Mouse (Mus musculus): ENCODE results near the gene Prss53. TPM values are rescaled to one million over a fixed set of nuclear protein-coding genes. Genes with fewer than 3 reads are reported as not detected.
"Not testable (repeated sequence)": the region's sequence is repeated elsewhere in the genome, so short reads cannot be mapped to it uniquely, and the experiment has no call there.

Gene Prss53
- polyA plus RNA-seq, 1 experiment from 2014 or later = 0.46 TPM

GRCm38 (mm10) chr7:127901772-127902171 lies 11.0 kb upstream of the Prss53 start:
- H3K4me3 ChIP-seq (ENCODE audit: low read depth, low read length) = no peak overlapping the region
- no peak for DNase-seq (ENCODE audit: low spot score)
- H3K36me3 ChIP-seq (ENCODE audit: control insufficient read depth, insufficient read depth, low read length) = no peaks in the 10 kb centered on the region
- H3K9ac ChIP-seq (ENCODE audit: low read length) = no peak overlapping the region
- H3K27ac ChIP-seq (ENCODE audit: low read depth, low read length) = no peak overlapping the region
- no peaks in the 10 kb centered on the region for H3K9me3 ChIP-seq (ENCODE audit: control insufficient read depth, low read length)
- ATAC-seq (ENCODE audit: insufficient read depth, low FRiP score, low TSS enrichment) = no peak
- no peaks in the 10 kb centered on the region for H3K27me3 ChIP-seq (ENCODE audit: control insufficient read depth, insufficient read depth, low read length)
- H3K4me2 ChIP-seq (ENCODE audit: low read depth) = no peak overlapping the region
- H3K4me1 ChIP-seq (ENCODE audit: control insufficient read depth, insufficient read depth, low read length) = 0 out of 2 replicates have a peak, but pooled peaks cover 6% of the 10 kb centered on the region
- 92% methylated on average over 2 of the region's 2 CpGs for WGBS

GRCm38 (mm10) chr7:127899997-127900396 lies 9.2 kb upstream of the Prss53 start:
- WGBS = 55% methylated on average over 7 of the region's 7 CpGs

GRCm38 (mm10) chr7:127898179-127898956 lies 7.6 kb upstream of the Prss53 start:
- no peaks in the 10 kb centered on the region for H3K4me1 ChIP-seq (ENCODE audit: control insufficient read depth, insufficient read depth, low read length)
- no peak overlapping the region for H3K27ac ChIP-seq (ENCODE audit: low read depth, low read length)
- no peak overlapping the region for H3K4me2 ChIP-seq (ENCODE audit: low read depth)
- 42% methylated on average over 10 of the region's 10 CpGs for WGBS
- H3K4me3 ChIP-seq (ENCODE audit: low read depth, low read length) = no peak overlapping the region
- no peak overlapping the region for H3K9ac ChIP-seq (ENCODE audit: low read length)
- H3K9me3 ChIP-seq (ENCODE audit: control insufficient read depth, low read length) = no peaks in the 10 kb centered on the region
- no peak for DNase-seq (ENCODE audit: low spot score)
- ATAC-seq (ENCODE audit: insufficient read depth, low FRiP score, low TSS enrichment) = no peak
- no peaks in the 10 kb centered on the region for H3K27me3 ChIP-seq (ENCODE audit: control insufficient read depth, insufficient read depth, low read length)
- no peaks in the 10 kb centered on the region for H3K36me3 ChIP-seq (ENCODE audit: control insufficient read depth, insufficient read depth, low read length)

More at GRCm38 (mm10) chr7:127899997-127900396, 9.2 kb upstream of the Prss53 start:
- H3K9me3 ChIP-seq (ENCODE audit: control insufficient read depth, low read length) = no peaks in the 10 kb centered on the region
- ATAC-seq (ENCODE audit: insufficient read depth, low FRiP score, low TSS enrichment) (no peak), DNase-seq (ENCODE audit: low spot score) (no peak)
- H3K9ac ChIP-seq (ENCODE audit: low read length) = no peak overlapping the region
- no peak overlapping the region for H3K4me3 ChIP-seq (ENCODE audit: low read depth, low read length)
- H3K36me3 ChIP-seq (ENCODE audit: control insufficient read depth, insufficient read depth, low read length) = no peaks in the 10 kb centered on the region
- no peak overlapping the region for H3K27ac ChIP-seq (ENCODE audit: low read depth, low read length)
- no peaks in the 10 kb centered on the region for H3K27me3 ChIP-seq (ENCODE audit: control insufficient read depth, insufficient read depth, low read length)
- 0 out of 2 replicates have a peak, but pooled peaks cover 6% of the 10 kb centered on the region for H3K4me1 ChIP-seq (ENCODE audit: control insufficient read depth, insufficient read depth, low read length)
- no peak overlapping the region for H3K4me2 ChIP-seq (ENCODE audit: low read depth)

GRCm38 (mm10) chr7:127897542-127897941 lies 6.8 kb upstream of the Prss53 start:
- H3K27ac ChIP-seq (ENCODE audit: low read depth, low read length) = no peak overlapping the region

GRCm38 (mm10) chr7:127896384-127896783 lies 5.6 kb upstream of the Prss53 start:
- Histone ChIP-seq H3K27ac (ENCODE audit: low read depth, low read length) (no peak overlapping the region), H3K9me3 (ENCODE audit: control insufficient read depth, low read length) (no peaks in the 10 kb centered on the region), H3K4me2 (ENCODE audit: low read depth) (no peak overlapping the region), H3K36me3 (ENCODE audit: control insufficient read depth, insufficient read depth, low read length) (no peaks in the 10 kb centered on the region), H3K27me3 (ENCODE audit: control insufficient read depth, insufficient read depth, low read length) (no peaks in the 10 kb centered on the region), H3K4me3 (ENCODE audit: low read depth, low read length) (no peak overlapping the region), H3K9ac (ENCODE audit: low read length) (no peak overlapping the region), H3K4me1 (ENCODE audit: control insufficient read depth, insufficient read depth, low read length) (no peaks in the 10 kb centered on the region)
- WGBS = 59% methylated on average over 13 of the region's 13 CpGs
- ATAC-seq (ENCODE audit: insufficient read depth, low FRiP score, low TSS enrichment) = no peak
- DNase-seq (ENCODE audit: low spot score) = peak; percentile 59

More at GRCm38 (mm10) chr7:127897542-127897941, 6.8 kb upstream of the Prss53 start:
- H3K4me1 ChIP-seq (ENCODE audit: control insufficient read depth, insufficient read depth, low read length) = no peaks in the 10 kb centered on the region
- no peak overlapping the region for H3K4me3 ChIP-seq (ENCODE audit: low read depth, low read length)
- ATAC-seq (ENCODE audit: insufficient read depth, low FRiP score, low TSS enrichment) (no peak), DNase-seq (ENCODE audit: low spot score) (no peak)
- H3K4me2 ChIP-seq (ENCODE audit: low read depth) = no peak overlapping the region
- 86% methylated on average over 7 of the region's 7 CpGs for WGBS
- H3K9me3 ChIP-seq (ENCODE audit: control insufficient read depth, low read length) = no peaks in the 10 kb centered on the region
- no peak overlapping the region for H3K9ac ChIP-seq (ENCODE audit: low read length)
- no peaks in the 10 kb centered on the region for H3K27me3 ChIP-seq (ENCODE audit: control insufficient read depth, insufficient read depth, low read length)
- no peaks in the 10 kb centered on the region for H3K36me3 ChIP-seq (ENCODE audit: control insufficient read depth, insufficient read depth, low read length)

GRCm38 (mm10) chr7:127895891-127896290 lies 5.1 kb upstream of the Prss53 start:
- not testable (repeated sequence) for ATAC-seq (ENCODE audit: insufficient read depth, low FRiP score, low TSS enrichment); H3K9me3 ChIP-seq (ENCODE audit: control insufficient read depth, low read length); H3K9ac ChIP-seq (ENCODE audit: low read length); H3K4me1 ChIP-seq (ENCODE audit: control insufficient read depth, insufficient read depth, low read length); DNase-seq (ENCODE audit: low spot score); H3K36me3 ChIP-seq (ENCODE audit: control insufficient read depth, insufficient read depth, low read length); H3K4me3 ChIP-seq (ENCODE audit: low read depth, low read length); H3K27me3 ChIP-seq (ENCODE audit: control insufficient read depth, insufficient read depth, low read length); H3K4me2 ChIP-seq (ENCODE audit: low read depth); H3K27ac ChIP-seq (ENCODE audit: low read depth, low read length)
- WGBS = 68% methylated on average over 7 of the region's 7 CpGs

- H3K4me1 ChIP-seq (ENCODE audit: control insufficient read depth, insufficient read depth, low read length) = no peaks in the 10 kb centered on the region
- peak within 1 kb of the TSS; percentile 58 for H3K9ac ChIP-seq (ENCODE audit: low read length)
- no peaks in the 10 kb centered on the region for H3K9me3 ChIP-seq (ENCODE audit: control insufficient read depth, low read length)
- no peaks in the 10 kb centered on the region for H3K36me3 ChIP-seq (ENCODE audit: control insufficient read depth, insufficient read depth, low read length)
- 0 out of 2 replicates have a peak within 1 kb of the TSS, but pooled peaks have one; percentile 35 for H3K27ac ChIP-seq (ENCODE audit: low read depth, low read length)
- under 1% methylated on average over 26 of the region's 26 CpGs for WGBS
- no peaks in the 10 kb centered on the region for H3K27me3 ChIP-seq (ENCODE audit: control insufficient read depth, insufficient read depth, low read length)
- peak within 1 kb of the TSS; percentile 50 for H3K4me3 ChIP-seq (ENCODE audit: low read depth, low read length)
- peak; percentile 93 for DNase-seq (ENCODE audit: low spot score)
- peak; percentile 97 for ATAC-seq (ENCODE audit: insufficient read depth, low FRiP score, low TSS enrichment)
- peak within 1 kb of the TSS; percentile 53 for H3K4me2 ChIP-seq (ENCODE audit: low read depth)
Measured at GRCm38 (mm10) chr7:127895442-127895841, 4.7 kb upstream of the Prss53 start, which contains the start of the genes Gm21974 and Vkorc1. Gm21974 (minus strand) TSS chr7:127895454. Vkorc1 (minus strand) TSS chr7:127895617.

- no peak overlapping the region for H3K27ac ChIP-seq (ENCODE audit: low read depth, low read length)
- H3K9me3 ChIP-seq (ENCODE audit: control insufficient read depth, low read length) = no peaks in the 10 kb centered on the region
- no peak overlapping the region; the same call in 1 of the 2 replicates for H3K4me3 ChIP-seq (ENCODE audit: low read depth, low read length)
- ATAC-seq (ENCODE audit: insufficient read depth, low FRiP score, low TSS enrichment) = no peak
- H3K27me3 ChIP-seq (ENCODE audit: control insufficient read depth, insufficient read depth, low read length) = no peaks in the 10 kb centered on the region
- H3K4me2 ChIP-seq (ENCODE audit: low read depth) = peak overlapping the region; percentile 53; the same call in 1 of the 2 replicates
- no peak for DNase-seq (ENCODE audit: low spot score)
- 80% methylated on average over 5 of the region's 5 CpGs for WGBS
- H3K4me1 ChIP-seq (ENCODE audit: control insufficient read depth, insufficient read depth, low read length) = no peaks in the 10 kb centered on the region
- H3K36me3 ChIP-seq (ENCODE audit: control insufficient read depth, insufficient read depth, low read length) = no peaks in the 10 kb centered on the region
- H3K9ac ChIP-seq (ENCODE audit: low read length) = no peak overlapping the region
Measured at GRCm38 (mm10) chr7:127894480-127894879, 3.7 kb upstream of the Prss53 start.

- Histone ChIP-seq H3K4me2 (ENCODE audit: low read depth) (no peak overlapping the region), H3K4me3 (ENCODE audit: low read depth, low read length) (no peak overlapping the region), H3K36me3 (ENCODE audit: control insufficient read depth, insufficient read depth, low read length) (peaks cover 18% of the 10 kb centered on the region), H3K27me3 (ENCODE audit: control insufficient read depth, insufficient read depth, low read length) (no peaks in the 10 kb centered on the region), H3K27ac (ENCODE audit: low read depth, low read length) (no peak overlapping the region), H3K4me1 (ENCODE audit: control insufficient read depth, insufficient read depth, low read length) (no peaks in the 10 kb centered on the region), H3K9ac (ENCODE audit: low read length) (no peak overlapping the region), H3K9me3 (ENCODE audit: control insufficient read depth, low read length) (no peaks in the 10 kb centered on the region)
- WGBS = 86% methylated on average over 3 of the region's 3 CpGs
- ATAC-seq (ENCODE audit: insufficient read depth, low FRiP score, low TSS enrichment) (no peak), DNase-seq (ENCODE audit: low spot score) (no peak)
Measured at GRCm38 (mm10) chr7:127888821-127889220, 1.9 kb downstream of the Prss53 start.
